Mouse (Mus musculus) ES-E14 (cell line): ENCODE results near the gene Rgs3. TPM values are rescaled to one million over a fixed set of nuclear protein-coding genes. Genes with fewer than 3 reads are reported as not detected.

Experiments used
- DNase-seq: peaks from one replicate; pipeline ENCODE4 v3.0.0-alpha.2; 2013; ENCODE audit warnings: low read depth, low spot score
- H3K27ac ChIP-seq: 2 replicates; pipeline ENCODE4 v1.5.1; 2012; ENCODE audit warnings: low read depth, mild to moderate bottlenecking, low read length, moderate library complexity, mixed read lengths; ENCODE audit not compliant: poor library complexity, insufficient read depth, severe bottlenecking
- H3K36me3 ChIP-seq: 2 replicates; pipeline ENCODE4 v1.6.1; 2012; ENCODE audit warnings: mild to moderate bottlenecking, low read length, moderate library complexity, mixed read lengths; ENCODE audit not compliant: control insufficient read depth, poor library complexity, insufficient read depth, severe bottlenecking
- H3K4me1 ChIP-seq, 2 experiments: fragments of 150-350 bp in 1 of 2; sonication (generic) in 1 of 2; 2 replicates each; pipeline ENCODE4 v1.6.1; 2012; ENCODE audit warnings: low read length in 2 of 2, mild to moderate bottlenecking in 1 of 2, mixed read lengths in 1 of 2; ENCODE audit not compliant: control insufficient read depth in 2 of 2, insufficient read depth in 2 of 2, poor library complexity in 1 of 2
- H3K4me3 ChIP-seq, 2 experiments: fragments of 150-350 bp in 1 of 2; sonication (generic) in 1 of 2; 2 replicates each; pipeline ENCODE4 v1.5.1; 2012; ENCODE audit warnings: low read length in 2 of 2, low read depth in 1 of 2, mild to moderate bottlenecking in 1 of 2, mixed read lengths in 1 of 2; ENCODE audit not compliant: insufficient read depth in 1 of 2, poor library complexity in 1 of 2, severe bottlenecking in 1 of 2
- H3K9ac ChIP-seq: 2 replicates; pipeline ENCODE4 v1.6.1; 2012; ENCODE audit warnings: low read depth, mild to moderate bottlenecking, low read length, mixed read lengths; ENCODE audit not compliant: poor library complexity, insufficient read depth, severe bottlenecking
- H3K9me3 ChIP-seq: fragments of 150-350 bp; sonication (generic); 2 replicates; pipeline ENCODE4 v1.6.1; 2012; ENCODE audit warnings: low read depth, mild to moderate bottlenecking, low read length; ENCODE audit not compliant: control insufficient read depth, insufficient read depth
- CHD2 ChIP-seq: IDR thresholded peaks from 2 replicates; pipeline ENCODE4 v1.6.1; 2014; ENCODE audit warnings: mild to moderate bottlenecking, low read depth, low read length, inconsistent platforms
- HCFC1 ChIP-seq: IDR thresholded peaks from 2 replicates; pipeline ENCODE4 v1.6.1; 2012; ENCODE audit warnings: low read length, inconsistent platforms, borderline replicate concordance; ENCODE audit not compliant: insufficient read depth
- MAFK ChIP-seq: IDR thresholded peaks from 2 replicates; pipeline ENCODE4 v1.6.1; 2014; ENCODE audit warnings: mild to moderate bottlenecking, low read depth, low read length, inconsistent platforms; ENCODE audit not compliant: insufficient read depth
- ZC3H11A ChIP-seq: IDR thresholded peaks from 2 replicates; pipeline ENCODE4 v1.6.1; 2012; ENCODE audit warnings: low read depth, mild to moderate bottlenecking, inconsistent platforms, low read length, borderline replicate concordance
- ZNF384 ChIP-seq: IDR thresholded peaks from 2 replicates; pipeline ENCODE4 v1.6.1; 2012; ENCODE audit warnings: low read depth, low read length, inconsistent platforms
- in situ Hi-C, 2 experiments: fragments of 600-800 bp; cut with MboI; formaldehyde crosslinking; loops; one replicate each; pipeline ENCODE4 v1.15.1; 2025; ENCODE audit warnings: low sequenced_read_pairs in 2 of 2, inconsistent platforms in 1 of 2; ENCODE audit not compliant: unreplicated experiment in 2 of 2
- total RNA-seq: library from RNA; depleted of rRNA; stranded (reverse); fragments of 300-350 nt; gene quantifications from 2 replicates; pipeline ENCODE4 v1.2.3, GENCODE M21; 2012

Gene Rgs3
- total RNA-seq, 1 experiment: 10.0 TPM

DNA sequence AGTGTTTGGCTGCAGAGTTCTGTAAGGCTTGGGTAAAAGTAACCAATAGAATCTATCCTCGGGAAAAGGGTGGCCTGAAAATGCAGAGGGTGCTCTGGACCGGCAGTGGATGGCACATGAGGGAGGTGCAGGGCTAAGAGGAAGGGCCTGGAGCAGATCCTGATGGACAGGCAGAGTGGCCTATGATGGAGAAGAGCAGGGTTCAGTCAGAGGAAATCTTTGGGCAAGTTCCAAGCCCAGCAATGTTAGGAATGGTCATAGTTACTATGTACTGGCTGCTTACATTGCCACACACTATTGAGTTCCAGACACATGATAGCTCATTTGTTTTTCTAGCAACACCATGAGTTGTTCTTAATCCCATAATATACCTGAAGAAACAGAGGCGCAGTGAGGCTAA lies 124.7 kb downstream of the Rgs3 start:
- DNase-seq: no peak
- in situ Hi-C loops: no loop called here
- Histone ChIP-seq H3K4me3 (no peak overlapping the region), H3K9ac (no peak overlapping the region), H3K9me3 (no peaks in the 10 kb centered on the region), H3K4me1 (peaks cover 0 to 15% of the 10 kb centered on the region in 2 experiments; a peak in 1 of 4 replicates), H3K36me3 (no peaks in the 10 kb centered on the region), H3K27ac (no peak overlapping the region)
- TF ChIP-seq MAFK: no peak
- TF ChIP-seq CHD2: no peak
- TF ChIP-seq ZNF384: no peak
- TF ChIP-seq HCFC1: no peak
- TF ChIP-seq ZC3H11A: no peak

DNA sequence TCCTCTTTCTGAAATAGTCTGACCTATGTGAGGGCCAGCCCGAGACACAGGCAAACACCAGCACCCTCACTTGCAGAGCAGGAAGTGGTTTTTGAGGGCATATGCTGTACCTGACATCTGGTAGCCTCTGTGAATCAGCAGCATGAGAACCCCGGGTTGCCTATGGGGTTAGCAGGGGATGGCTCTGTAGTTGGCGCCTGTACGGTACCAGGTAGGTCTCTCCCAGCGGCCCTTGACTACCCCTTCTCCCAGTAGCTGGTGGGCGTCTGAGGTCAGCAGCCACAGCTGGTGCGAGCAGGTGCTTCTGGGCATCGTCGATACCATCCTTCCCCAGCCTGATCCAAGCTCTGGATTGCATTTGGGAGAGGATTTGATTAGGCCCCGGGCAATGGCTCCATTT lies 125.6 kb downstream of the Rgs3 start:
- Histone ChIP-seq H3K4me1 (peaks cover 0 to 14% of the 10 kb centered on the region in 2 experiments; a peak in 1 of 4 replicates), H3K27ac (no peak overlapping the region), H3K36me3 (no peaks in the 10 kb centered on the region)

DNA sequence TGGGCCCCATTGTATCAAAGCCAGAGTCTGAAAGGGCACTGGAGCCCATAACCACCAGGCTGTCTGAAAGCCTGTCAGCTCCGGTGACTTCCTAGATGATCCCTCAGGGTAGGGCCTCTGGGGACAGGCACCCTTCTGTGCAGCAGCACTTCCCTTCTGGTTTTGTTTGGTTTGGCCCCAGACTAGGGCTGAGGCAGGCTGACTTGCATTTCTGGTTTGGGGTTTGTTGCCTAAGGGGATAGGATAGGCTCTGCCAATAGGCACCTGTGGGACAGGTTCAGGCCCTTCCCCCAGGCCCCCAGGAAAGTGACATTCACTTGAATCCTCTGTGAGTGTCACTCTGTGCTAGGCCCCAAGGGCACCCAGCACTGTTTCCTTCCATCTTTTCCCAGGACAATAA lies 127.1 kb downstream of the Rgs3 start:
- no peak overlapping the region for H3K4me3 ChIP-seq
- H3K4me1 ChIP-seq: peaks cover 0 to 11% of the 10 kb centered on the region in 2 experiments; a peak in 1 of 4 replicates
- no peak for DNase-seq
- H3K36me3 ChIP-seq: no peaks in the 10 kb centered on the region
- in situ Hi-C loops: no loop called here
- H3K27ac ChIP-seq: no peak overlapping the region
- no peak overlapping the region for H3K9ac ChIP-seq
- H3K9me3 ChIP-seq: no peaks in the 10 kb centered on the region
- TF ChIP-seq ZNF384: no peak
- no peak for TF ChIP-seq ZC3H11A
- no peak for TF ChIP-seq MAFK
- TF ChIP-seq HCFC1: no peak
- no peak for TF ChIP-seq CHD2

More for the DNA sequence above, 125.6 kb downstream of the Rgs3 start:
- H3K9ac ChIP-seq: no peak overlapping the region
- H3K4me3 ChIP-seq: no peak overlapping the region
- H3K9me3 ChIP-seq: no peaks in the 10 kb centered on the region
- DNase-seq: no peak
- in situ Hi-C loops: no loop called here
- TF ChIP-seq CHD2 (no peak), HCFC1 (no peak), MAFK (no peak), ZNF384 (no peak), ZC3H11A (no peak)

DNA sequence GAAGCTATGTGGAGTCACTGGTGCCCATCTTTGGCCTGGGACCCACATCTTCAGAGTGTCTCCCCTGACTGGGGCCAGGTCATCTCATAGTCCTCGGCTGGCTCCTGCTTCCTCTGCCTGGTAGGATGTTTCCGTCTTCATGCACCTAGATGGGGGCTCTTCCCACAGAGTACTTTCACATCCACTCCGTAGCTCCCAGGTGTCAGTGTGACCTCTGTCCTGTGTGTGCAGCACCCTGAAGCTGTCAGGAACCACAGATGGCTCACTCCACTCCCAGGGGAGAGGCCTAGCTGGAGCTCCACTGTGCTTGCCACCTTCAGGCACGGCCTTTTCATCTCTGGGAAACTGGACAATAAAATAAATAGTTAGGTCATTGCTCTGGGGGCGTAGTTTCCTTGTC lies 128.5 kb downstream of the Rgs3 start:
- in situ Hi-C loops: no loop called here
- no peak for DNase-seq
- no peak overlapping the region for H3K9ac ChIP-seq

DNA sequence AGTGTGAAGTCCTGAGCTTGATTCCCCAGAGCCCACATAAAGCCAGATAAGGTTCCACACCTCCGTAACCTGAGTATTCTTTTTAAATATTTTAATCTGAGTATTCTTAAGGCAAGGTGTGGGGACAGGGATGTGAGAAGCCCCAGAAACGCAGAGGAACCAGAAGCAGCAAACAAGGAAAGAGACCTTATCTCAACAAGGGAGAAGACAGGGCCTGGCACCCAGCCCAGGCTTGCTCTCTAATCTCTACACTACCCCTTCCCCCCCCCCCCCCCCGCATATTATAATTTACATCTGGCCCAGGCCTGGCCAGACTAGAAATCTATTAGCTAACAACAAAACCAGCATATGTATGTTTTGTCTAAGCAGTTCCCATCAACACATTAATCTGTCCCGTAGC lies 131.3 kb downstream of the Rgs3 start:
- peaks cover 0 to 18% of the 10 kb centered on the region in 2 experiments; a peak in 1 of 4 replicates for H3K4me1 ChIP-seq
- H3K9me3 ChIP-seq: no peaks in the 10 kb centered on the region
- in situ Hi-C loops: loop anchor here (5.0 to 10.0 kb wide), 2 partner anchors 126 to 134 kb away; partner anchors contain the start of gene Rgs3 (in 1 of the 2)
- H3K9ac ChIP-seq: no peak overlapping the region
- no peak for TF ChIP-seq CHD2
- TF ChIP-seq ZC3H11A: no peak
- no peak for TF ChIP-seq MAFK
- TF ChIP-seq ZNF384: no peak
- no peak for TF ChIP-seq HCFC1
- DNase-seq: no peak
- H3K27ac ChIP-seq: no peak overlapping the region
- H3K4me3 ChIP-seq: no peak overlapping the region
- H3K36me3 ChIP-seq: no peaks in the 10 kb centered on the region

More for the DNA sequence above, 128.5 kb downstream of the Rgs3 start:
- no peak overlapping the region for H3K4me3 ChIP-seq
- TF ChIP-seq ZNF384: no peak
- no peak for TF ChIP-seq CHD2
- no peak for TF ChIP-seq MAFK
- no peak for TF ChIP-seq ZC3H11A
- no peak for TF ChIP-seq HCFC1
- H3K27ac ChIP-seq: no peak overlapping the region
- H3K4me1 ChIP-seq: peaks cover 0 to 12% of the 10 kb centered on the region in 2 experiments; a peak in 1 of 4 replicates
- no peaks in the 10 kb centered on the region for H3K9me3 ChIP-seq
- H3K36me3 ChIP-seq: no peaks in the 10 kb centered on the region
